Mouse (Mus musculus): ENCODE data around the gene Chchd10.

Gene Chchd10

DNA sequence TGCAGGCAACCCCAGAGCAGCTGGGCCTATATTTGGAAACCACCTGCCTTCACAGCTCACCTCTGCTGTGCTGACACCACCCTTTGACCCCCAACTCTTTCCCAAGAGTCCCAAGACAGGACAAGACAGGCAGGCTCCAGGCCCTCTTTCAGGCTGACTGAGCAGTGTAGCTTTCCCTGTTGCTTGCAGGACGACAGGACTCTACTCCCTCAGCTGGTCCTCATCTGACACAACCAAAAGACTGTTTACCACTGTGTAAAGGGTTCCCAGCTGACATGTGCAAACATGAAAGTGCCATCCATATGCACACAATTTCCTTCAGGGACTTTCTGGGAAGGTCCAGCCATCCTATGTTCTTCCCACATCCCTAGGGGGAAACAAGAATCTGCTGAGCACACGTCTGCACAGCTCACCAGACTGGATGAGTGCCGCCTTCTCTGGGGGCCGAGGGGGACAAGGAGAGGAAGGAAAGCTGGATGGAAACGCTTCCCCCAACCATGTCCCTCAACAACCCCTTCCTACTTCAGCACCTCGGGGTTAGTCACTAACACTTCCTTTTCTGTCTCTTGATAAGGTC lies 19.8 kb upstream of the Chchd10 start:
- CTCF ChIA-PET = interaction anchor here in 1 of 4 experiments (0.9 to 1.4 kb wide), 2 partner anchors 16 to 19 kb away, joined by 3 to 4 read pairs; partner anchors contain the start of gene Chchd10
- POLR2A ChIA-PET = interaction anchor here in 2 of 4 experiments (0.9 to 5.4 kb wide), 12 partner anchors 8 to 52 kb away, joined by 3 to 23 read pairs (median 4); partner anchors contain the start of genes Smarcb1 (in 2 of the 2), Chchd10 (in 1 of the 2), Gm867 (in 1 of the 2) and Mmp11 (in 1 of the 2)

- ChIA-PET POLR2A (interaction anchor here in 3 of 4 experiments (0.5 to 2.4 kb wide), 12 partner anchors 12 to 1519 kb away, joined by 3 to 9 read pairs (median 4); partner anchors contain the start of genes Derl3 (in 2 of the 3), Chchd10 (in 1 of the 3), Gm867 (in 1 of the 3) and Mmp11 (in 1 of the 3)), CTCF (no interaction called here)
Measured at GRCm38 (mm10) chr10:75915557-75915956, 17.4 kb upstream of the Chchd10 start.

- ChIA-PET CTCF (no interaction called here), POLR2A (interaction anchor here in 2 of 4 experiments (1.0 to 2.4 kb wide), 5 partner anchors 15 to 24 kb away, joined by 3 to 9 read pairs (median 7); partner anchors contain the start of genes Chchd10 (in 1 of the 2), Gm867 (in 1 of the 2) and Mmp11 (in 1 of the 2))
Measured at GRCm38 (mm10) chr10:75916840-75917239, 16.1 kb upstream of the Chchd10 start.

- CTCF ChIA-PET = interaction anchor here in 1 of 4 experiments (1.1 kb wide), 1 partner anchor 36 kb away, joined by 6 read pairs; no protein-coding TSS in a partner anchor
Measured at GRCm38 (mm10) chr10:75919026-75919425, 13.9 kb upstream of the Chchd10 start.

GRCm38 (mm10) chr10:75921026-75921725 lies 11.8 kb upstream of the Chchd10 start, which contains the start of gene Smarcb1:
Smarcb1 (minus strand) TSS chr10:75921617.
- POLR2A ChIA-PET = interaction anchor here (0.6 to 4.9 kb wide), 61 partner anchors 8 to 350 kb away, joined by 3 to 128 read pairs (median 5); partner anchors contain the start of genes Chchd10 (in 4 of the 4), Mmp11 (in 4 of the 4), Derl3 (in 3 of the 4) and Gm867 (in 3 of the 4)

More at GRCm38 (mm10) chr10:75919026-75919425, 13.9 kb upstream of the Chchd10 start:
- POLR2A ChIA-PET = interaction anchor here in 3 of 4 experiments (0.6 to 4.9 kb wide), 11 partner anchors 10 to 37 kb away, joined by 3 to 128 read pairs (median 3); partner anchors contain the start of genes Chchd10 (in 2 of the 3), Gm867 (in 1 of the 3), Mmp11 (in 1 of the 3) and Vpreb3 (in 1 of the 3)

DNA sequence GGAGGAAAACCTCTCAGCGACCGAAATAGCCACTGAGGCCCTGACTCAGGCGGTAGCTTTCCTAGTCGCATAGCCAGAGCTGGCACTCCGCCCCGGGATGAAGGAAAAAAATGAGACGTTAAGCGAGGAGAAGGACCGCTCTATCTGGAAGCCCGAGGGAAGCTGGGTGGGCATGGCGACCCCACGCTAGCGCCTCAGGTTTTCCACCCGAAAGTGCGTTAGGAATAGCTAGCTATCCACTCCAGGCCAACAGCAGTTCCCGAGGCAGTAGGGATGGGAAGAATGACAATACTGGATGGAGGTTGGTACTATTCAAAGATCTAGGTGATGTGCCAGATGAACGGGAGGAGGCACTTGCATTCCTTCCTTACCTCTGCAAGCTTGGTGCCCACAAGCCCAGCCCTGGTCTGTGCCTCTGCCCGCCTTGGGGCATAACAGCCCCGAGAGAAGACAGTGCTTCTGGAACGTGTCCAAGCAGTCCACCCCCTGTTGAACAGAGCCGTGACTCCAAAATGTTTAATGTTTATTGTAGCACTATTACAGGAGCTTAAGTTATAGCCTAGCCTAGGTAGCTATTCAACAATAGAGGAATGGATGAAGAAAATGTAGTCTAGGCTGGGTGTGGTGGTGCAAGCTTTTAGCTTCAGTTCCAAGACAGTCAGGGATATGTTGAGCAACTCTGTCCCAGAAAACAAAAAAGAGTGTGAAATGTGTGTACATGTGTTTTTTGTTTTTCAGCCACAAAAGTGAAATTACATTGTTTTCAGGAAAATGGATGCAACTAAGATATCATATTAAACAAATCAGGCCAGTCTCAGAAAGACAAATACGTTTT lies 11.0 kb upstream of the Chchd10 start:
- POLR2A ChIA-PET = interaction anchor here (0.6 to 4.9 kb wide), 57 partner anchors 8 to 287 kb away, joined by 3 to 128 read pairs (median 5); partner anchors contain the start of genes Chchd10 (in 4 of the 4), Gm867 (in 4 of the 4), Mmp11 (in 4 of the 4) and Gstt2 (in 2 of the 4)
- CTCF ChIA-PET = interaction anchor here (0.5 to 1.9 kb wide), 8 partner anchors 10 to 218 kb away, joined by 3 to 9 read pairs (median 4); no protein-coding TSS in a partner anchor

More at GRCm38 (mm10) chr10:75921026-75921725, 11.8 kb upstream of the Chchd10 start, which contains the start of gene Smarcb1:
- CTCF ChIA-PET = interaction anchor here (0.6 to 1.9 kb wide), 11 partner anchors 10 to 286 kb away, joined by 3 to 9 read pairs (median 3); partner anchors contain the start of gene Gstt2 (in 1 of the 4)

- ChIA-PET POLR2A (interaction anchor here in 2 of 4 experiments (0.8 to 3.9 kb wide), 12 partner anchors 8 to 126 kb away, joined by 3 to 48 read pairs (median 4); partner anchors contain the start of genes Chchd10 (in 2 of the 2), Gm867 (in 2 of the 2), Mmp11 (in 2 of the 2) and Gstt1 (in 1 of the 2)), CTCF (interaction anchor here in 3 of 4 experiments (0.6 to 2.4 kb wide), 8 partner anchors 8 to 229 kb away, joined by 3 to 9 read pairs (median 4); partner anchors contain the start of genes Chchd10 (in 1 of the 3), Gstt2 (in 1 of the 3) and Mmp11 (in 1 of the 3))
Measured at GRCm38 (mm10) chr10:75924324-75924723, 8.6 kb upstream of the Chchd10 start.

DNA sequence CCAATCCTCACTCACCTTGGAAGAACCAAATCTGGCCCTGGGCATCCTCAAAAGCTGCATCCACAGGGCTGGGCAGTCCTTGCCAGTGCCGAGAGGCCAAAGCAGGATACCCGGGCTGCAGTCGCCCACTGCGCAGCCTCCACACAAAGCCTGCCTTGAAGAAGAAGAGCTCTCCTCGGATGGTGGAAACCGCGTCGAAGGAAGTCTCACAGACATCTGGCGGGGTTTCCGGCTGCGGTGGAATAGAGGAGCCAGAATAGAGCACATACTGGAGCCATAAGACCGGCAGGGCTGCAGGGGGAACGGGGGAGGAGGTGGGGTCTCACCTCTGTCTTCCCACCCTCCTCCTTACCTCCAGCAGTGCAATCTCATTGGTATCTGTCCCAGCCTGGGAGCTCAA lies 6.5 kb upstream of the Chchd10 start:
- POLR2A ChIA-PET = interaction anchor here in 3 of 4 experiments (0.7 to 3.9 kb wide), 15 partner anchors 9 to 90 kb away, joined by 3 to 48 read pairs (median 4); partner anchors contain the start of genes Gm867 (in 2 of the 3), Mmp11 (in 2 of the 3), Gstt2 (in 1 of the 3) and Mif (in 1 of the 3)

GRCm38 (mm10) chr10:75930304-75930703 lies 2.6 kb upstream of the Chchd10 start:
- CTCF ChIA-PET = interaction anchor here in 3 of 4 experiments (0.6 to 1.9 kb wide), 6 partner anchors 11 to 260 kb away, joined by 3 to 5 read pairs (median 4); no protein-coding TSS in a partner anchor
- POLR2A ChIA-PET = interaction anchor here (0.6 to 4.8 kb wide), 22 partner anchors 8 to 832 kb away, joined by 3 to 90 read pairs (median 5); partner anchors contain the start of genes Smarcb1 (in 4 of the 4), Gm867 (in 2 of the 4), Ddt (in 1 of the 4) and Derl3 (in 1 of the 4)

More for the DNA sequence above, 6.5 kb upstream of the Chchd10 start:
- CTCF ChIA-PET = no interaction called here

DNA sequence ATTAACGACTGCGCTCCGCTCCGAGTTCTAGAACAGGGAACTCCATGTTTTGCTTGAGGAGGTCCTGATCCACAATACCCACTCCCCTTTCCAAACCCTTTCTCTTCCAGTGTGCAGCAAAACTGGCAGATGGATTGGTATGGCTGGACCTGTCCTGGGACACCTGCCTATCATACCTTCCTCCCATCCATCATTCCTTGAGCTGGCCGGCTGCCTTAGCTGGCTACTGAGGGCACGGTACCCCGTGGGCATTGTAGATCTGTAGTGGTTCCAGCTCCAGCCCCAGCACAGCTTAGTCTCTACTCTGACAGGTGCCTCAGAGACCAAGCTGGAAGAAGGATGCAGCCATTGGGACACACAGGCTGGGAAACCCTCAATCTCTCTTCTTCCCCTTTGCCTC lies 1.6 kb upstream of the Chchd10 start:
- ChIA-PET CTCF (interaction anchor here in 3 of 4 experiments (0.6 to 1.9 kb wide), 9 partner anchors 10 to 326 kb away, joined by 3 to 8 read pairs (median 4); partner anchors contain the start of genes Mif (in 1 of the 3) and Smarcb1 (in 1 of the 3)), POLR2A (interaction anchor here (0.6 to 4.8 kb wide), 45 partner anchors 8 to 509 kb away, joined by 3 to 90 read pairs (median 7); partner anchors contain the start of genes Smarcb1 (in 4 of the 4), Mif (in 3 of the 4), Gm867 (in 2 of the 4) and Gstt2 (in 2 of the 4))

DNA sequence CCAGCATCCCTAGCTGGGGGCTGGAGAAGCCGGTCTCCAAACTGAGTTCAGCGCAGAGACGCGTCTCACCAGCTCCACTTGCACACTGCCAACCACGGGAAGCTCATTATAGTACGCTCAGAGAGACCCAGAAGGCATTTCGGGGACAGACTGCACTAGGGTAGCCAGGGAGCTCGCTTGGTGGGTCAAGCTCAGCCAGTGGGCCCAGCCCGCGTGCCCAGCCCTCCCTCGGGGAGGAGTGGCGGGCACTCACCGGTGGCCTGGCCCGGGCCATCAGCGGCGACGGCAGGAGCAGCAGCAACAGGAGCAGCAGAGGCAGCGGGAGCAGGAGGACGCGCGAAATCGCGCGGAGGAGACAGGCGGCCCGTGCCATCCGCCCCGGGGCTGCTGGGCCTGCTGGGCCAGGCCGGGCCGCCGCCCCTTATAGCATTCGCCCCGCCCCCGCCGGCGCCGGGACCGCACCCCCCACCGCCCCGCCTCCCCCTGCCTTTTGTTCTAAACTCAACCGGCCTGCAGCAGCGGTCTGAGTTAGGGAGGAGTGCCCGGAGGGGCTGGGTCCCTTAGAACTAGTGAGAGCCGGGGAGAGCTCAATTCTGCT lies 750 bp upstream of the Chchd10 start:
- ChIA-PET CTCF (interaction anchor here (0.6 to 1.5 kb wide), 20 partner anchors 8 to 655 kb away, joined by 3 to 8 read pairs (median 4); partner anchors contain the start of genes Mif (in 1 of the 4) and Smarcb1 (in 1 of the 4)), POLR2A (interaction anchor here (0.5 to 4.8 kb wide), 72 partner anchors 8 to 874 kb away, joined by 3 to 90 read pairs (median 5); partner anchors contain the start of genes Smarcb1 (in 4 of the 4), Gstt2 (in 3 of the 4), Mif (in 3 of the 4) and Cabin1 (in 2 of the 4))

DNA sequence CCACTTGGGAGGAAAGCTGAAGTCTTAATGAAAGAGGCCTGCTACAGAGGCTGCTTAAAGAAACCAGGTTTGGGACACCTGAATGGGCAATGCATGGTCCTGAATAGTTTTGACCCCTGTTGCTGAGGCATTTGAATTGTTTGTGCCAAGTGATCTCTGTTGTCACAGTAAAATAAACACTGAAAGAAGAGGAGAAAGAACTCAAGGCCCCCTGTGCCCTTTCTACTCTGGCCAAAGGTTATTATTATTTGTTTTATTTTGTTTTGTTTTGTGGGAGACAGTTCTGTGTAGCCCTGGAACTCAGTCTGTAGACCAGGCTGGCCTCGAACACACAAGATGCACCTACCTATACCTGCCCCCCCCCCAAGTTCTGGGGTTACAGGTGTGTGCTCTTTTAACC lies 2.1 kb downstream of the Chchd10 start:
- CTCF ChIA-PET = interaction anchor here in 3 of 4 experiments (0.5 to 1.4 kb wide), 8 partner anchors 13 to 269 kb away, joined by 3 to 7 read pairs (median 4); partner anchors contain the start of genes Cabin1 (in 1 of the 3), Gstt2 (in 1 of the 3) and Smarcb1 (in 1 of the 3)
- POLR2A ChIA-PET = interaction anchor here (0.5 to 9.6 kb wide), 73 partner anchors 7 to 349 kb away, joined by 3 to 139 read pairs (median 5); partner anchors contain the start of genes Smarcb1 (in 4 of the 4), Gstt2 (in 3 of the 4), Mif (in 3 of the 4) and Ddt (in 2 of the 4)

DNA sequence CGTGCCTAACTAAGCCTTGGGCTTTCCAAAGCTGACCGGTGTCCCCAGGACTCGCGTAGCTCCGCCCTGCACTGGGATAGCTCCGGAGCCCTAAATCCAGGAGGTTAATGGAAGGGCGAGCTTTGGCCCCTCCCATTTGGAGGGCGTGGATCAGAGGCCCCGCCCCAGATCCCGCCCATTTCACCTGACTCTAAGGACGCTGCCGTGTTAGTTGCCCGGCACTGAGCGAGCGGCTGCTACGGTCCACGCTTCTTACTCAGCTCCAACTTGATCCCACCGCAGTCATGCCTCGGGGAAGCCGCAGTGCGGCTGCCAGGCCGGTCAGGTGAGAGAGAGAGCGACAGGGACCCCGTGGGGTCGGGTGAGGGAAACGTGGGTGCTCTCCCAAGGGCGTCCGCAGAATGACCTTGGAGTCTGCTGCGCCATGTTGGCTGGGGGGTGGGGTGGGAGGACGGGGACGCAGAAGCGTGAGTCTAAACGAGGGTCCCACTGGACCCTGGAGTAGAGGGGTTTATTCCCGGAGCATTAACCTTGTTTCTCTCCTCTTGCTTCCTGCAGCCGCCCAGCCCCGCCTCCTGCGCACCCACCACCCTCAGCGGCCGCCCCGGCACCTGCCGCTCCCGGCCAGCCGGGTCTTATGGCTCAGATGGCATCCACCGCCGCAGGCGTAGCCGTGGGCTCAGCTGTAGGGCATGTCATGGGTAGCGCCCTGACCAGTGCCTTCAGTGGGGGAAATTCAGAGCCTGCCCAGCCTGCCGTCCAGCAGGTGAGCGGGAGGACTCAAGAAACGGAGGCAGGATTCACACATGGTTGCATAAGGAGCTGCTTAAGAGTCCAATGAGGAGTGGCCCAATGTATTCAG lies 3.0 kb downstream of the Chchd10 start, which contains the start of gene Mmp11:
Mmp11 (minus strand) TSS at position 817 of the 862 bp plus-strand sequence.
- POLR2A ChIA-PET = interaction anchor here (0.5 to 9.6 kb wide), 99 partner anchors 8 to 787 kb away, joined by 3 to 139 read pairs (median 5); partner anchors contain the start of genes Smarcb1 (in 4 of the 4), Gstt2 (in 3 of the 4), Mif (in 3 of the 4) and Ddt (in 2 of the 4)

More for the DNA sequence above, 3.0 kb downstream of the Chchd10 start, which contains the start of gene Mmp11:
- CTCF ChIA-PET = interaction anchor here in 3 of 4 experiments (0.5 to 2.7 kb wide), 11 partner anchors 11 to 268 kb away, joined by 3 to 8 read pairs (median 4); partner anchors contain the start of genes Cabin1 (in 1 of the 3), Gstt2 (in 1 of the 3) and Smarcb1 (in 1 of the 3)
